Mouse (Mus musculus) megakaryocyte, embryonic 14.5 days (primary cell): ENCODE data around the gene Cnn1.

ENCODE experiments used
- FLI1 ChIP-seq: IDR thresholded peaks from 2 replicates; pipeline ENCODE4 v1.6.1; 2012; ENCODE audit warnings: low read length, inconsistent platforms, mixed read lengths
- GATA1 ChIP-seq: IDR thresholded peaks from 3 replicates; pipeline ENCODE4 v1.6.1; 2012; ENCODE audit warnings: mixed read lengths, low read length, inconsistent platforms, borderline replicate concordance

DNA sequence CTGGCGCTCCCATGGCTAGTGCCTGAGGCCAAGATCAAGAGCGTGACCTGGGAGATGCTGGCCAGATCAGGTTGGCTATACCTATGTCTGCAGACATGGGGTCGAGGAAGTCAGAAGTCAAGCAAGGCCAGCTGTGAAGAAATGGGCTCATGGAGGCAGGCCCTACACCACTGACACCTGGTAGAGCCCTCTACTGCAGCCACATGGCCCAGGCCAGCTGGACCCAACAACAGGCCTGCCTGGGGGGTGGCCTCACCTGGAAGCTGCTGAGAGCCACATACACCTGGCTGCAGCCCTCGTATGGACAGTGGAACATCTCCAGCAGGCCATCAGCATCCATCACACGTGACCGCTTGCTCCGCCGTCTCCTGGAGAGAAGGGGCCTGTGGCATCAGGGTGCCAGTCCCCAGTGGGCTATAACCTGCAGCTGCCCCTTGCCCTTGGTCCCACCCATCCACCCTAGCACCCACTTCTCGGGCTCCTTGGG is 41.9 kb upstream of the Cnn1 start:
- TF ChIP-seq FLI1 (no peak), GATA1 (no peak)
